Mouse (Mus musculus) forebrain, embryonic 16.5 days (tissue): ENCODE results near the gene Reep6. TPM values are rescaled to one million over a fixed set of nuclear protein-coding genes. Genes with fewer than 3 reads are reported as not detected.

ENCODE experiments used
- ATAC-seq: fragments of 200-750 bp; cut with Nextera tagmentation; 2 replicates; pipeline ENCODE4 v1.8.0; 2017; ENCODE audit warnings: mild to moderate bottlenecking, moderate library complexity
- H3K27ac ChIP-seq: fragments of 300-500 bp; sonication (generic); 2 replicates; pipeline ENCODE4 v1.5.1; 2014; ENCODE audit warnings: low read length, control low read depth
- H3K27me3 ChIP-seq: fragments of 300-500 bp; sonication (generic); replicated peaks from 2 replicates; pipeline ENCODE4 v1.6.1; 2014; ENCODE audit warnings: low read length; ENCODE audit not compliant: control insufficient read depth, insufficient read depth
- H3K36me3 ChIP-seq: fragments of 300-500 bp; sonication (generic); 2 replicates; pipeline ENCODE4 v1.6.1; 2014; ENCODE audit not compliant: control insufficient read depth, insufficient read depth
- H3K4me1 ChIP-seq: fragments of 300-500 bp; sonication (generic); replicated peaks from 2 replicates; pipeline ENCODE4 v1.6.1; 2014; ENCODE audit warnings: low read length; ENCODE audit not compliant: control insufficient read depth, insufficient read depth
- H3K4me2 ChIP-seq: fragments of 300-500 bp; sonication (generic); 2 replicates; pipeline ENCODE4 v1.6.1; 2014; ENCODE audit warnings: mild to moderate bottlenecking, low read length, control low read depth
- H3K4me3 ChIP-seq: fragments of 300-500 bp; sonication (generic); replicated peaks from 2 replicates; pipeline ENCODE4 v1.5.1; 2014; ENCODE audit warnings: mild to moderate bottlenecking, low read length, control low read depth
- H3K9ac ChIP-seq: fragments of 300-500 bp; sonication (generic); replicated peaks from 2 replicates; pipeline ENCODE4 v1.6.1; 2014; ENCODE audit warnings: low read depth, low read length, control low read depth
- H3K9me3 ChIP-seq: fragments of 300-500 bp; sonication (generic); 2 replicates; pipeline ENCODE4 v1.6.1; 2016; ENCODE audit warnings: low read length; ENCODE audit not compliant: control insufficient read depth
- WGBS: fragments of 180-500 bp; shearing (Covaris S2); extraction: QIAGEN DNeasy Blood & Tissue Kit; methylation state at CpG from one replicate; pipeline ENCODE4 v1.1.7; 2014; 5-methylcytosine and 5-hydroxymethylcytosine counted together
- polyA plus RNA-seq: library from polyadenylated mRNA; unstranded; fragments of >200 nt; fragmentation: Nextera tagmentation; extraction: Ambion mirVana; gene quantifications from 2 replicates; pipeline ENCODE4 v1.2.1, GENCODE M21; 2015

Reep6 gene
- polyA plus RNA-seq = 2.2 and 3.2 TPM in 2 replicates

GRCm38 (mm10) chr10:80329273-80330081, at the start of gene Reep6, which contains the start of gene Pcsk4:
Gene Reep6 (plus strand): TSS chr10:80329953.
Gene Pcsk4 (minus strand): TSS chr10:80329498.
- Histone ChIP-seq H3K27me3 (no peaks in the 10 kb centered on the region), H3K36me3 (no peaks in the 10 kb centered on the region), H3K4me2 (peak within 1 kb of the TSS; percentile 86), H3K4me1 (peaks cover 8% of the 10 kb centered on the region), H3K9me3 (no peaks in the 10 kb centered on the region), H3K27ac (no peak within 1 kb of the TSS), H3K9ac (peak within 1 kb of the TSS; percentile 54), H3K4me3 (peak within 1 kb of the TSS; percentile 47)
- ATAC-seq = peak; percentile 88
- WGBS = 4% methylated on average over 35 of the region's 36 CpGs

GRCm38 (mm10) chr10:80281304-80281703, 48.4 kb upstream of the Reep6 start:
- no peak for ATAC-seq
- Histone ChIP-seq H3K36me3 (peaks cover 54% of the 10 kb centered on the region), H3K9me3 (no peaks in the 10 kb centered on the region), H3K4me1 (no peaks in the 10 kb centered on the region), H3K9ac (no peak overlapping the region), H3K27me3 (no peaks in the 10 kb centered on the region), H3K4me2 (no peak overlapping the region), H3K27ac (no peak overlapping the region), H3K4me3 (no peak overlapping the region)
- 81% methylated on average over 7 of the region's 7 CpGs for WGBS

- ATAC-seq = no peak; the same call in 1 of the 2 replicates
- Histone ChIP-seq H3K27me3 (no peaks in the 10 kb centered on the region), H3K4me1 (no peaks in the 10 kb centered on the region), H3K36me3 (peaks cover 57% of the 10 kb centered on the region), H3K9ac (no peak overlapping the region), H3K9me3 (no peaks in the 10 kb centered on the region), H3K27ac (no peak overlapping the region), H3K4me2 (no peak overlapping the region), H3K4me3 (no peak overlapping the region)
- WGBS = 74% methylated on average over 8 of the region's 8 CpGs
Measured at GRCm38 (mm10) chr10:80281921-80282371, 47.8 kb upstream of the Reep6 start.

GRCm38 (mm10) chr10:80282481-80283441, 47.0 kb upstream of the Reep6 start:
- Histone ChIP-seq H3K9me3 (no peaks in the 10 kb centered on the region), H3K4me1 (no peaks in the 10 kb centered on the region), H3K4me2 (no peak overlapping the region), H3K4me3 (no peak overlapping the region), H3K27me3 (no peaks in the 10 kb centered on the region), H3K36me3 (peaks cover 53% of the 10 kb centered on the region), H3K27ac (no peak overlapping the region), H3K9ac (no peak overlapping the region)
- 89% methylated on average over 20 of the region's 20 CpGs for WGBS
- ATAC-seq = no peak

- 85% methylated on average over 9 of the region's 15 CpGs for WGBS
- no peaks in the 10 kb centered on the region for H3K9me3 ChIP-seq
- no peaks in the 10 kb centered on the region for H3K27me3 ChIP-seq
- H3K27ac ChIP-seq = no peak overlapping the region
- no peak overlapping the region for H3K9ac ChIP-seq
- no peak overlapping the region for H3K4me2 ChIP-seq
- H3K36me3 ChIP-seq = peaks cover 32% of the 10 kb centered on the region
- no peaks in the 10 kb centered on the region for H3K4me1 ChIP-seq
- ATAC-seq = no peak
- H3K4me3 ChIP-seq = no peak overlapping the region
Measured at GRCm38 (mm10) chr10:80285222-80286070, 44.3 kb upstream of the Reep6 start.

- H3K4me3 ChIP-seq = no peak overlapping the region
- 95% methylated on average over 12 of the region's 12 CpGs for WGBS
- no peak overlapping the region for H3K9ac ChIP-seq
- H3K4me2 ChIP-seq = no peak overlapping the region
- no peaks in the 10 kb centered on the region for H3K9me3 ChIP-seq
- H3K27me3 ChIP-seq = no peaks in the 10 kb centered on the region
- no peak for ATAC-seq
- H3K27ac ChIP-seq = no peak overlapping the region
- H3K36me3 ChIP-seq = peaks cover 28% of the 10 kb centered on the region
- H3K4me1 ChIP-seq = peaks cover 7% of the 10 kb centered on the region
Measured at GRCm38 (mm10) chr10:80288097-80288496, 41.7 kb upstream of the Reep6 start.

GRCm38 (mm10) chr10:80288657-80289056, 41.1 kb upstream of the Reep6 start:
- H3K4me1 ChIP-seq = peaks cover 12% of the 10 kb centered on the region
- H3K27ac ChIP-seq = no peak overlapping the region
- H3K9me3 ChIP-seq = no peaks in the 10 kb centered on the region
- no peaks in the 10 kb centered on the region for H3K27me3 ChIP-seq
- H3K4me3 ChIP-seq = no peak overlapping the region
- 75% methylated on average over 8 of the region's 8 CpGs for WGBS
- H3K9ac ChIP-seq = no peak overlapping the region
- no peak for ATAC-seq
- no peak overlapping the region for H3K4me2 ChIP-seq
- peaks cover 23% of the 10 kb centered on the region for H3K36me3 ChIP-seq

GRCm38 (mm10) chr10:80292251-80293146, 37.3 kb upstream of the Reep6 start, which contains the start of gene Rps15:
Gene Rps15 (plus strand): TSS chr10:80292453.
- H3K9me3 ChIP-seq = no peaks in the 10 kb centered on the region
- peak within 1 kb of the TSS; percentile 91 for H3K27ac ChIP-seq
- H3K9ac ChIP-seq = peak within 1 kb of the TSS; percentile 95
- peak; percentile 82 for ATAC-seq
- H3K4me1 ChIP-seq = peaks cover 40% of the 10 kb centered on the region
- under 1% methylated on average over 70 of the region's 72 CpGs for WGBS
- H3K27me3 ChIP-seq = no peaks in the 10 kb centered on the region
- peak within 1 kb of the TSS; percentile 87 for H3K4me3 ChIP-seq
- H3K36me3 ChIP-seq = peaks cover 16% of the 10 kb centered on the region
- H3K4me2 ChIP-seq = peak within 1 kb of the TSS; percentile 89
